Mouse (Mus musculus): Measurements from ENCODE around the gene Tmc4. TPM values are rescaled to one million over a fixed set of nuclear protein-coding genes. Genes with fewer than 3 reads are reported as not detected.
"Not testable (repeated sequence)": the region's sequence is repeated elsewhere in the genome, so short reads cannot be mapped to it uniquely, and the experiment has no call there.

Gene Tmc4
- polyA plus RNA-seq, 1 experiment, result 229 TPM

GRCm38 (mm10) chr7:3703148-3703878 lies 26.0 kb upstream of the Tmc4 start:
- Histone ChIP-seq H3K36me3 (ENCODE audit: control insufficient read depth, insufficient read depth, low read length) (peaks cover 28% of the 10 kb centered on the region), H3K27me3 (ENCODE audit: control insufficient read depth, insufficient read depth, low read length) (no peaks in the 10 kb centered on the region), H3K27ac (ENCODE audit: insufficient read depth, low read depth, low read length) (peak overlapping the region; percentile 55; the same call in 1 of the 2 replicates), H3K4me3 (ENCODE audit: low read depth, low read length) (peak overlapping the region; percentile 76), H3K4me1 (ENCODE audit: control insufficient read depth, insufficient read depth, insufficient read length, low read length) (peaks cover 7% of the 10 kb centered on the region; the same call in 1 of the 2 replicates)
- TF ChIP-seq POLR2A (IDR thresholded peaks at IDR 0.05; ENCODE audit: low read depth, low read length) (no peak), CTCF (IDR thresholded peaks at IDR 0.05; ENCODE audit: extremely low read depth, insufficient read length, insufficient replicate concordance, low read depth, low read length) (no peak)
- WGBS, result 20% methylated on average over 6 of the region's 6 CpGs

GRCm38 (mm10) chr7:3698471-3698870 lies 21.1 kb upstream of the Tmc4 start:
- Histone ChIP-seq H3K27ac (ENCODE audit: insufficient read depth, low read depth, low read length) (no peak overlapping the region), H3K4me1 (ENCODE audit: control insufficient read depth, insufficient read depth, insufficient read length, low read length) (no peaks in the 10 kb centered on the region; the same call in 1 of the 2 replicates), H3K4me3 (ENCODE audit: low read depth, low read length) (no peak overlapping the region), H3K27me3 (ENCODE audit: control insufficient read depth, insufficient read depth, low read length) (no peaks in the 10 kb centered on the region), H3K36me3 (ENCODE audit: control insufficient read depth, insufficient read depth, low read length) (peaks cover 2% of the 10 kb centered on the region; the same call in 1 of the 2 replicates)
- WGBS, result 94% methylated on average over 6 of the region's 6 CpGs
- TF ChIP-seq CTCF (IDR thresholded peaks at IDR 0.05; ENCODE audit: extremely low read depth, insufficient read length, insufficient replicate concordance, low read depth, low read length), result no peak
- no peak for TF ChIP-seq POLR2A (IDR thresholded peaks at IDR 0.05; ENCODE audit: low read depth, low read length)

GRCm38 (mm10) chr7:3694949-3695305 lies 17.6 kb upstream of the Tmc4 start:
- H3K4me3 ChIP-seq (ENCODE audit: low read depth, low read length), result peak overlapping the region; percentile 73
- H3K27ac ChIP-seq (ENCODE audit: insufficient read depth, low read depth, low read length); H3K4me1 ChIP-seq (ENCODE audit: control insufficient read depth, insufficient read depth, insufficient read length, low read length); H3K36me3 ChIP-seq (ENCODE audit: control insufficient read depth, insufficient read depth, low read length); H3K27me3 ChIP-seq (ENCODE audit: control insufficient read depth, insufficient read depth, low read length): not testable (repeated sequence)
- WGBS, result 10% methylated on average over 9 of the region's 9 CpGs

GRCm38 (mm10) chr7:3694076-3694948 lies 17.0 kb upstream of the Tmc4 start:
- TF ChIP-seq POLR2A (IDR thresholded peaks at IDR 0.05; ENCODE audit: low read depth, low read length) (no peak), CTCF (IDR thresholded peaks at IDR 0.05; ENCODE audit: extremely low read depth, insufficient read length, insufficient replicate concordance, low read depth, low read length) (no peak)
- under 1% methylated on average over 52 of the region's 55 CpGs for WGBS
- Histone ChIP-seq H3K4me3 (ENCODE audit: low read depth, low read length) (peak overlapping the region; percentile 73), H3K36me3 (ENCODE audit: control insufficient read depth, insufficient read depth, low read length) (peaks cover 2% of the 10 kb centered on the region; the same call in 1 of the 2 replicates), H3K4me1 (ENCODE audit: control insufficient read depth, insufficient read depth, insufficient read length, low read length) (peaks cover 9% of the 10 kb centered on the region; the same call in 1 of the 2 replicates), H3K27me3 (ENCODE audit: control insufficient read depth, insufficient read depth, low read length) (no peaks in the 10 kb centered on the region), H3K27ac (ENCODE audit: insufficient read depth, low read depth, low read length) (peak overlapping the region; percentile 91)

- Histone ChIP-seq H3K27ac (ENCODE audit: insufficient read depth, low read depth, low read length) (peak overlapping the region; percentile 91), H3K4me1 (ENCODE audit: control insufficient read depth, insufficient read depth, insufficient read length, low read length) (peaks cover 9% of the 10 kb centered on the region; the same call in 1 of the 2 replicates), H3K4me3 (ENCODE audit: low read depth, low read length) (peak overlapping the region; percentile 73), H3K36me3 (ENCODE audit: control insufficient read depth, insufficient read depth, low read length) (peaks cover under 1% of the 10 kb centered on the region; the same call in 1 of the 2 replicates), H3K27me3 (ENCODE audit: control insufficient read depth, insufficient read depth, low read length) (no peaks in the 10 kb centered on the region)
- WGBS, result under 1% methylated on average over 18 of the region's 18 CpGs
- TF ChIP-seq POLR2A (IDR thresholded peaks at IDR 0.05; ENCODE audit: low read depth, low read length) (peak; percentile 82), CTCF (IDR thresholded peaks at IDR 0.05; ENCODE audit: extremely low read depth, insufficient read length, insufficient replicate concordance, low read depth, low read length) (no peak)
Observed at GRCm38 (mm10) chr7:3693809-3694075, 16.4 kb upstream of the Tmc4 start.

- Histone ChIP-seq H3K36me3 (ENCODE audit: control insufficient read depth, insufficient read depth, low read length) (peaks cover 2% of the 10 kb centered on the region), H3K4me3 (ENCODE audit: low read depth, low read length) (peak within 1 kb of the TSS; percentile 73), H3K27me3 (ENCODE audit: control insufficient read depth, insufficient read depth, low read length) (no peaks in the 10 kb centered on the region), H3K4me1 (ENCODE audit: control insufficient read depth, insufficient read depth, insufficient read length, low read length) (peaks cover 9% of the 10 kb centered on the region; the same call in 1 of the 2 replicates), H3K27ac (ENCODE audit: insufficient read depth, low read depth, low read length) (peak within 1 kb of the TSS; percentile 91)
- under 1% methylated on average over 55 of the region's 55 CpGs for WGBS
- 0 out of 2 replicates have a peak, but pooled peaks have one; percentile 10 for TF ChIP-seq POLR2A (IDR thresholded peaks at IDR 0.05; ENCODE audit: low read depth, low read length)
- 0 out of 2 replicates have a peak, but pooled peaks have one; percentile 8 for TF ChIP-seq CTCF (IDR thresholded peaks at IDR 0.05; ENCODE audit: extremely low read depth, insufficient read length, insufficient replicate concordance, low read depth, low read length)
Observed at GRCm38 (mm10) chr7:3692987-3693808, 15.8 kb upstream of the Tmc4 start, which contains the start of gene Mboat7. TSS of gene Mboat7 (minus strand) at chr7:3693523.

Data from small intestine, adult 2 months (tissue).